Mouse (Mus musculus) cortical plate, adult 2 months (tissue): ENCODE measurements around the gene Pllp.

Experiments used
- CTCF ChIP-seq: fragments of 200-500 bp; IDR thresholded peaks from 2 replicates; pipeline ENCODE4 v1.5.1; 2011; ENCODE audit warnings: mild to moderate bottlenecking, control low read depth, low read length; ENCODE audit not compliant: insufficient read depth; ENCODE audit errors: extremely low read depth
- POLR2A ChIP-seq: fragments of 200-500 bp; IDR thresholded peaks from 2 replicates; pipeline ENCODE4 v1.6.1; 2011; ENCODE audit warnings: mild to moderate bottlenecking, low read length, control low read depth; ENCODE audit not compliant: insufficient read depth; ENCODE audit errors: extremely low read depth

DNA sequence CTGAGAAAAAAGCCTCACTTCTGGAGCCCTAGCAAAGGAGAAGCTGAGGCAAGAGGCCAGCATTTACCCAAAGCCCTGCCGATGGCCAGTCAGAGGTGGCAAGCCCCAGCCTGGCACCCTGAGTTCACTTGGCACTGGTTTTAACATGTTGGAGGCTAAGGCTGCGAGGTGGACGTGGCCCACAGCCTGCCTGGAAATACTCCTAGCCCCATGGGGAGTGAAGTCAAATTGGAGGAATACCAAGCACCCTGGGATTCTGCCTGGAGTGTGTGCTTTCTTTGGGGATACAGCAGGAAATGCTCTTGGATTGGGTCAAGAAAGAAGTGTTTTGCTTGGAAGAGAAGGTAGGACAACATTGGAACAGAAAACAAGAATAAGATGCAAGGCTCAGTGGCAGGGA is 19.8 kb upstream of the Pllp start:
- no peak for TF ChIP-seq CTCF
- TF ChIP-seq POLR2A: no peak
